Mouse (Mus musculus): Measurements from ENCODE around the gene Rhag. TPM values are rescaled to one million over a fixed set of nuclear protein-coding genes. Genes with fewer than 3 reads are reported as not detected.
A peak's percentile ranks its signal among the peaks of the same experiment; 100 is the strongest.

The Rhag gene
- not detected in 2 replicates for polyA plus RNA-seq (2012; rRNA removed)

DNA sequence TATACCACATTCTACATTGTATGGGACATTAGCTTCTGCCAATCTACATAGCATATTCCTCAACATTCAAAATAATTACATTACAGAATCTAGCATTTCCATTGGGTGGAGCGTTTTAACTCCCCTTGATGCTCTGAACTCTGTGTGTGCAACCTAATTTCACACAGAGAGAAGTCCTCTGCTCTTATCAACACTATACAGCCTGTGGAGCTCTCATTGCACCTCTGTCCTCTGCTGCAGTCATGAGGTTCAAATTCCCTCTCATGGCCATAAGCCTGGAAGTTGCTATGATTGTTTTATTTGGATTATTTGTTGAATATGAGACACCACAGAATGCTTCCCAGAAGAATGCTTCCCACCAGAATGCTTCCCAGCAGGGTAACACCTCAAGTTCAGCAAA lies at the start of gene Rhag:
Rhag (plus strand) TSS at position 193 of the 400 bp plus-strand sequence.
- DNase-seq (ENCODE audit: low spot score): no peak

GRCm38 (mm10) chr17:40763662-40764061 lies 47.3 kb upstream of the Rhag start:
- no peak for DNase-seq (ENCODE audit: low spot score)

DNA sequence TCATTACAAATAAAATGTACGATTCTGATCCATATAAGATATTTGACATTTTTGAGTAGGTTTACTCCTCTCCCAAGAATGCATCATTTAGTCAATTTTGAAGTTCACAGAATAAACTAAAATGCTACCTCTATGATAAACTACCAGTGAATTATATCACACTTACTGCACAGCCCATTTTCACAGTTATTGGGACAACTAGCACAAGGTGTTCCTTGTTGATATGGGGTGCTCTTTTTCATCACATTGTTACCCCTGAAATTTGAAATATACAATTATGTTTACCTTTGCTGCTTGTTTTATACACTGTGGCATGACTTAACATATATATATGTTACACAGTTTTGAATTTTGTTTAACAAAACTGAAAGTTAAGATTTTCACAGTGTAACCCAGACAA lies 43.8 kb upstream of the Rhag start:
- no peak for DNase-seq (ENCODE audit: low spot score)

DNA sequence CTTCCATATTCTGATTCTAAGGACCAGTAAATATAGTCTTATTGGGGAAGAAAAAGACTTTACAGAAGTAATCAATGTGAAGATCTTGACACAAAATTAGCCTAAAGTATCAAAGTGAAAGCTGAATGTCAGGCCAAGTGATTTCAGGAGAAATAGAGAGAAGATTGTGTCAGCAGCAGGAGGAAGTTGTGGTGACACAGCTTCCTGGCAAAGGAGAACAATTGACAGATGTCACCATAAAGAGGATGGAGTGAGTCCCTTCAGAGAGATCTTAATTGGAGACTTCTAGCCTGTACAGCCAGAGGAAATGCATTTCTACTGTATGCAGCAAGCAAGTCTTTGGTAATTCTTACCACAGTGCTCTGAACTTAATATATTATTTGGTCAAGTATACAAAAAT lies 21.0 kb upstream of the Rhag start:
- DNase-seq (ENCODE audit: low spot score): no peak

- DNase-seq (ENCODE audit: low spot score): peak; percentile 20
Measured at GRCm38 (mm10) chr17:40793921-40794854, 16.7 kb upstream of the Rhag start.

- DNase-seq (ENCODE audit: low spot score): no peak
Measured at GRCm38 (mm10) chr17:40802707-40803340, 8.1 kb upstream of the Rhag start.

GRCm38 (mm10) chr17:40806550-40806949 lies 4.4 kb upstream of the Rhag start:
- no peak for DNase-seq (ENCODE audit: low spot score)

DNA sequence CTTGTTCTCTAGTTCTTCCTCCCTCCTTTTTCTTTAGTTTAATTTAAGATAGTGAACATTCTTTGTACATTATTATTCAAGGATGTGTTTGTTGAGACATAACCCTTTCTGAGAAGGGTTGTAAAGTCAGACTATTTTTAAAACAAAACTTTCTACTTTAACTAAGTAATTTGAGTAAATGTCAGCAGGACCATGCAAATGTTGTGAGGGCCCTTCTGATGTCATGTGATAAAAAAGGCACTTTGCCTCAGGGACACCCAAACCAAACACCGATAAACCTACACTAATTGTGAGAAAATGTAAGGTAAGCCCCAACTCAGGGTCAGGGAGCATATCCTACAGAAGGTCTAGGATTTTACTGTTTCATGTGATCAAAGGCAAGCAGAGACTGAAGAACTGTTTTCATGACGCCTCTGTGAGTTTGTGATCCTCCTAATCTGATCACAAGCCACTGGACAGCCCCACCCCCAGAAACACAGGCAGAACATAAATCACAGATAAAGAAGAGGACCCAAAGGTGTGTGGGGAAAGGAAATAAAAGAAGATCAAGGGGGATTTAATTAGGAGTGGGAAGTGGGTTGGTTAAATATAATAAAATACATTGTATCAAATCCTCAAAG lies 3.9 kb upstream of the Rhag start, which contains the start of gene Crisp2:
Crisp2 (minus strand) TSS at position 51 of the 620 bp plus-strand sequence.
- DNase-seq (ENCODE audit: low spot score): no peak

DNA sequence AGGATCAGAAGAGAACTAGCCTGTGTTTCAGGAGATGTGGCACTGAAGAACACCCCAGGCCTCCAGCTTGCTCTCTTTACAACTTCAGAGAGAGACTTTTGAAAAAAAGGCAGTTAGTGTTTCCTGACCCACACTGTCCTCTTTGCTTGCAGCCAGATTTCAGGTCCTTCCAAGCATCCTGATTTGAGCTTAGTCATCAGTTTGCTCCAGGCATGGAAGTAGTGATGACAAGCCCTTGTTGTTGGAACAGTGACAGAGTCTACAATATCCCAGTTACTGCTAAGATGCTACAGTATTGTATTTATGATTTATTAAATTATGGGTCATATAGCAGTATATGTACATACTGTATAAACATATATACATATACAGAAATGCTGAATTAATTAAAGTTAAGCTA lies 2.9 kb upstream of the Rhag start:
- no peak for DNase-seq (ENCODE audit: low spot score)

- DNase-seq (ENCODE audit: low spot score): no peak
Measured at GRCm38 (mm10) chr17:40811560-40811959, 634 bp downstream of the Rhag start.

DNA sequence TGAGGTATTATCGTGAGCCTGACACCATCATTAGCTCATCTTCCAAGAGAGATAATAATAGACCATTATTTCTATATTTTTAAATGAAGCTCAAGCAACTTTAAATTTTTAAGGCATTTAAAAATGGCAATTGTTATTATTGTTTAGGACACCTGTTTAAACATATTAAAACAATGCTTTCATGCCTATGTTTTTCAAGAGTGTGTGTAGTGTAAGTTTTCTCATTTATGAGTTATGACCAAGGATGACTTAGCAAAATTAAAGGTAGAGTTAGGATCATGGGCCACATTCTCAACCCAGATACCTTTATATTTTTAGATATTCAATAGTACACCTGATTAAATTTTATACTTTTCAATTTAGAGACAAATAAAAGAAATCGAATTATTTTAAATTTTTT lies 1.3 kb downstream of the Rhag start:
- no peak for DNase-seq (ENCODE audit: low spot score)

DNA sequence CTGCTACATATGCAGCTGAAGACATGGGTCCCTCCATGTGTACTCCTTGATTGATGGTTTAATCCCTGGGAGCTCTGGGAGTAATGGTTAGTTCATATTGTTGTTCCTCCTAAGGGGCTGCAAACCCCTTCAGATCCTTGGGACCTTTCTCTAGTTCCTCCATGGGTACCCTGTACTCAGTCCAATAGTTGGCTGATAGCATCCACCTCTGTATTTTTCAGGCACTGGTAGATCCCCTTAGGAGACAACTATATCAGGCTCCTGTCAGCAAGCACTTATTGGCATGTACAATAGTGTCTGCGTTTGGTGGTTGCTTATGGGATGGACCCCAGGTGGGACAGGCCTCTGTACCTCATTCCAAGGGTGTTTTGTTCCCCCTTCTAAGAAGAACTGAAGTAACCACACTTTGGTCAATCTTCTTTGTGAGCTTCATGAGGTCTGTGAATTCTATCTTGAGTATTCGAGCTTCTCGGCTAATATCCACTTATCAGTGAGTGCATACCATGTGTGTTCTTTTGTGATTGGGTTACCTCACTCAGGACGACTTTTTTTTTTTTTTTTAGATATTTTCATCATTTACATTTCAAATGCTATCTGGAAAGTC lies 6.5 kb downstream of the Rhag start:
- no peak for DNase-seq (ENCODE audit: low spot score)

DNA sequence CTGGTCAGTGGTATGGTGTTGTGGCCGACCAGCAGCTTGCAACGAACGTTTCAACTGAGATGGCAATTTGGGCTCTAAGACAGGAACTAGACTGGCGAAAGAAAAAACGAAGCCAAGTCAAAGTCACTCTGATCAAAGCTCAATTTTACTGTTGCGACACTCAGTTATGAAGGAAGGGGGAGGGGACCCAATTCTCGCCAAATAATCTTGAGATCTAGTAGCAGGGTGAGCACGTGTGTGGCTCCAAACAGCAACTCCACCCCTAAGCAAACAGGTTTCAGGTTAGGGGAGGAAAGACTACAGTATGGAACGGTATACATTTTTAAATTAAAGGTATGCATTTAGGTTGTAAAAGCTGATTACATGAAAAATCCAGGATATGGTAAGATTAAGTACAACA lies 10.6 kb downstream of the Rhag start:
- no peak for DNase-seq (ENCODE audit: low spot score)

GRCm38 (mm10) chr17:40823817-40824216 lies 12.9 kb downstream of the Rhag start:
- no peak for DNase-seq (ENCODE audit: low spot score)

GRCm38 (mm10) chr17:40824549-40824948 lies 13.6 kb downstream of the Rhag start:
- DNase-seq (ENCODE audit: low spot score): no peak

GRCm38 (mm10) chr17:40831870-40832269 lies 20.9 kb downstream of the Rhag start:
- DNase-seq (ENCODE audit: low spot score): no peak

DNA sequence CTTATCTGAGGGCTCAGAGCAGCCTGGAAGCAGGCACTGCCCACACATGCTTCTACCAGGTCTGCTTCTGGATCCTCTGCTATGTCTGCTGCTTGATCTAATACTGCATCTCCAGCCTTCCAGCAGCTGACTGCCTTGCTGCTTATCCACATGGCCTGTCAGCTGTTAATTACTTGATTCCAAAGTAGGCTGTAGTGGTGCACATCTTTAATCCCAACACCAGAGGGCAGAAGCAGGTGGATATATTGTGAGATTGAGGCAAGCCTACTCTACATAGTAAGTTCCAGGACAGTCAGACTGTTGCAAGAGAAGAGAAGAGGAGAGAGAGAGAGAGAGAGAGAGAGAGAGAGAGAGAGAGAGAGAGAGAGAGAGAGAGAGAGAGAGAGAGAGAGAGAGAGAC lies 26.4 kb downstream of the Rhag start:
- DNase-seq (ENCODE audit: low spot score): no peak

- no peak for DNase-seq (ENCODE audit: low spot score)
Measured at GRCm38 (mm10) chr17:40855065-40855464, 44.1 kb downstream of the Rhag start.

- no peak for DNase-seq (ENCODE audit: low spot score)
Measured at GRCm38 (mm10) chr17:40868952-40869747, 58.2 kb downstream of the Rhag start.

GRCm38 (mm10) chr17:40872626-40873025 lies 61.7 kb downstream of the Rhag start:
- DNase-seq (ENCODE audit: low spot score): no peak

GRCm38 (mm10) chr17:40873582-40874011 lies 62.7 kb downstream of the Rhag start:
- DNase-seq (ENCODE audit: low spot score): no peak

Data from urinary bladder, adult 2 months (tissue).